Mouse (Mus musculus): ENCODE results near the gene Slc7a3. TPM values are rescaled to one million over a fixed set of nuclear protein-coding genes. Genes with fewer than 3 reads are reported as not detected.

Slc7a3 gene
- polyA plus RNA-seq, 1 experiment: not detected

DNA sequence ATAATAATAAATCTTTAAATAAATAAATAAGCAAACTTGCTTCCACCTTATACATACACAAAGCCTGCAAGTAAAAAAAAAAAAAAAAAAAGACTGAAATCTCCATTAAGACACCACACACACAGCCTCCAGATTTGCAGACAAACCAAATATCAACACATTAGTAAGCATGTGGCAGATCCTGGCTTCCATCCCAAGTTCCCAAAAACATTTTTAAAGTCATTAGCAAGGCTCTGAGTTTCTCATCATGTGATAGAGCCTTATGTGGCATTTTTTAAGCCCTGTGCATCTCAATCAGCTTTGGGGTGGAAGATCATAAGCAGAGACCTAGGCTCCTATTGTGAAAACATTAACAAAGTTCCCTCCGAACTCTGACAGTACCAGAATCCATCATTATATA lies 20.6 kb downstream of the Slc7a3 start:
- no peak for TF ChIP-seq CTCF (IDR thresholded peaks at IDR 0.05; ENCODE audit: insufficient read depth, low read depth, low read length)
- no peak for TF ChIP-seq POLR2A (IDR thresholded peaks at IDR 0.05; ENCODE audit: insufficient read depth, low read depth, low read length)
- H3K27ac ChIP-seq (ENCODE audit: insufficient read depth, low read depth, low read length): no peak overlapping the region
- H3K4me3 ChIP-seq (ENCODE audit: insufficient read depth, low read depth, low read length): no peak overlapping the region
- H3K4me1 ChIP-seq (ENCODE audit: control insufficient read depth, insufficient read depth, low read length): no peaks in the 10 kb centered on the region
- 62% methylated on average over 1 of the region's 1 CpGs for WGBS

DNA sequence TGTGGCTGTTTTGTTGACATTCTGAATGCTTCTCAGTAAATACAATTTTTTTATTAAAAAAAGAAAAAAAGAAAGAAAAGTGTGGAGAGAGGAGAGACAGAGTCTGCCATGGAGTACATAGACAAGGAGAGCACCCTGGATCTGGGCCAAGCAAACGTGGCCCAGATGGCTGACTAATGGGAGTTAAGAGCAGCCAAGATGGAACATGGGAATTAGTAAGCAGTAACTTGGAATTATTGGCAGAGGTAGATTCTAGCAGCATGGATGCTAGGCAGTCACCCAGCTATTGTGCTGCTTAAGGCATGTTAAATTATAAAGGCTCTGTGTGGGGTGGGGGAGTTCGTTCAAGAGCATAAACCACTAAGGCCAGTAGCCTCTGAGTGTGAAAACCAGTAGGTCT lies 22.3 kb downstream of the Slc7a3 start:
- Histone ChIP-seq H3K4me3 (ENCODE audit: insufficient read depth, low read depth, low read length) (no peak overlapping the region), H3K27ac (ENCODE audit: insufficient read depth, low read depth, low read length) (no peak overlapping the region), H3K4me1 (ENCODE audit: control insufficient read depth, insufficient read depth, low read length) (no peaks in the 10 kb centered on the region)
- TF ChIP-seq CTCF (IDR thresholded peaks at IDR 0.05; ENCODE audit: insufficient read depth, low read depth, low read length): no peak
- TF ChIP-seq POLR2A (IDR thresholded peaks at IDR 0.05; ENCODE audit: insufficient read depth, low read depth, low read length): no peak
- 36% methylated on average over 2 of the region's 2 CpGs for WGBS

DNA sequence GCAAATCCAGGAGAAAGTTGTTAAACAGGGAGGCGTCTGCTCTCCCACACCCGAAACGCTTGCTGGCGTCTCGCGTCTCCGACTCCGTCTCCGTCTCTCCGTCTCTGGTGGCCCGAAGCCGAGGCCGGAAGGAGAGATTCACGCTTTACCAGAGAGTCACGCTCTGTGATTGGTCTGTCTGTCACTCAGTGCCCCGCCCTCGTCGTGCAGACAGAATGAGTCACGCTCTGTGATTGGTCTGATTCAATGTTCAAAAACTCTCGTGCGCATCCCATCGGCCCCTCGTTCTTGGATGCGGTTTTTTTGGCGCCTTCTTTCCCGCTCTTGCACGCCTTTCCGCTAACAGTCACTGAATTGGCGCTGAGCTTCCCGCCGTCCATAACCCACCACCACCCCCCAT lies 26.3 kb downstream of the Slc7a3 start, which contains the start of gene Tex11:
Gene Tex11 (minus strand): TSS at position 127 of the 400 bp plus-strand sequence.
- Histone ChIP-seq H3K27ac (ENCODE audit: insufficient read depth, low read depth, low read length) (no peak within 1 kb of the TSS), H3K4me3 (ENCODE audit: insufficient read depth, low read depth, low read length) (no peak within 1 kb of the TSS), H3K4me1 (ENCODE audit: control insufficient read depth, insufficient read depth, low read length) (no peaks in the 10 kb centered on the region)
- TF ChIP-seq CTCF (IDR thresholded peaks at IDR 0.05; ENCODE audit: insufficient read depth, low read depth, low read length) (no peak), POLR2A (IDR thresholded peaks at IDR 0.05; ENCODE audit: insufficient read depth, low read depth, low read length) (no peak)
- 91% methylated on average over 31 of the region's 31 CpGs for WGBS

Other genes with a start within 250 kb of the Slc7a3 start
- gene Tex11, start 26.4 kb downstream of the Slc7a3 start, polyA plus RNA-seq (2012; ENCODE audit: insufficient read depth, insufficient read length, low replicate concordance, missing spikeins): not detected in 2 replicates
- gene Snx12, start 136.5 kb upstream of the Slc7a3 start, polyA plus RNA-seq (2012; ENCODE audit: insufficient read depth, insufficient read length, low replicate concordance, missing spikeins): not detected in 2 replicates
- gene Foxo4, start 168.5 kb upstream of the Slc7a3 start, polyA plus RNA-seq (2012; ENCODE audit: insufficient read depth, insufficient read length, low replicate concordance, missing spikeins): not detected in 2 replicates
- not detected in 2 replicates for gene Gm614, start 178.0 kb upstream of the Slc7a3 start, polyA plus RNA-seq (2012; ENCODE audit: insufficient read depth, insufficient read length, low replicate concordance, missing spikeins)
- gene Il2rg, start 182.2 kb upstream of the Slc7a3 start, polyA plus RNA-seq (2012; ENCODE audit: insufficient read depth, insufficient read length, low replicate concordance, missing spikeins): not detected in 2 replicates
- gene Gm20489, start 183.0 kb upstream of the Slc7a3 start, polyA plus RNA-seq (2012; ENCODE audit: insufficient read depth, insufficient read length, low replicate concordance, missing spikeins): not detected in 2 replicates
- gene Med12, start 188.0 kb upstream of the Slc7a3 start, polyA plus RNA-seq (2012; ENCODE audit: insufficient read depth, insufficient read length, low replicate concordance, missing spikeins): not detected in 2 replicates
- not detected in 2 replicates for gene Nlgn3, start 213.1 kb upstream of the Slc7a3 start, polyA plus RNA-seq (2012; ENCODE audit: insufficient read depth, insufficient read length, low replicate concordance, missing spikeins)

Data from olfactory bulb, adult 2 months (tissue).